Mouse (Mus musculus): Measurements from ENCODE around the gene Ncoa3.
A peak's percentile ranks its signal among the peaks of the same experiment; 100 is the strongest.

Ncoa3 gene

GRCm38 (mm10) chr2:166002429-166002828 is 10.0 kb downstream of the Ncoa3 start:
- DNase-seq (ENCODE audit: low spot score) = no peak

DNA sequence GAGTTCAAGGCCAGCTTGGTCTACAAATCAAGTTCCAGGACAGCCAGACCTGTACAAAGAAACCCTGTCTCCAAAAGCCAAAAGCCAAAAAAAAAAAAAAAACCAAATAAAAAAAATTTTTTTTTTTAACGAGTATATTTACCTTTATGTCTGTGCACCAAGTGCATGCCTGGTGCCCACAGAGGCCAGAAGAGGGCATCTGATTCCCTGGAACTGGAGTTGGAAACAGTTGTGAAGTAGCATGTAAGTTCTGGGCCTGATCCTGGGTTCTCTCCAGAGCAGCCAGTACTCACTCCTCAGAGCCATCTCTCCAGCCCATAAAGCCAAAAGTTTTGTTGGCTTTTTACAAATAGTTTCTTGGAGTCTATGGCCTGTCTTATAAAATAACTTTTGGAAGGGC is 10.6 kb downstream of the Ncoa3 start:
- no peak for DNase-seq (ENCODE audit: low spot score)

DNA sequence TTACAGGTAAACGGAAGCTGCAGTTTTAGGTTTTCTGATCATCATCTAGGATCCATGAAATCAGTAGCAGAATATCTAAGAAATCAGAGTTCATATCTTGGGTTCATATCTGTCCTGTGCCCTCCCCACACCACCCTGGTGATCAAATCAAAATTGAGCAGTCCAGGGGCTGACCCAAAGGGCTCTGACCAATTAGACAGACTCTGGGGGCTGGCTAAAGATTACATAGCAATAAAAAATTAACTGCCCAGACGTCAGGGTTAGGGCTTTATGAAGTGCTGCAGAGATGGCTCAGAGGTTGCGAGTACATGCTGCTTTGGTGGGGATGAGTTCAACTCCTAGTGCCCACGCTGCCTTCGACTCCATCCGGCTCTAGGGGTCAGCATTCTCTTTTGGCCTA is 14.6 kb downstream of the Ncoa3 start:
- no peak for DNase-seq (ENCODE audit: low spot score)

DNA sequence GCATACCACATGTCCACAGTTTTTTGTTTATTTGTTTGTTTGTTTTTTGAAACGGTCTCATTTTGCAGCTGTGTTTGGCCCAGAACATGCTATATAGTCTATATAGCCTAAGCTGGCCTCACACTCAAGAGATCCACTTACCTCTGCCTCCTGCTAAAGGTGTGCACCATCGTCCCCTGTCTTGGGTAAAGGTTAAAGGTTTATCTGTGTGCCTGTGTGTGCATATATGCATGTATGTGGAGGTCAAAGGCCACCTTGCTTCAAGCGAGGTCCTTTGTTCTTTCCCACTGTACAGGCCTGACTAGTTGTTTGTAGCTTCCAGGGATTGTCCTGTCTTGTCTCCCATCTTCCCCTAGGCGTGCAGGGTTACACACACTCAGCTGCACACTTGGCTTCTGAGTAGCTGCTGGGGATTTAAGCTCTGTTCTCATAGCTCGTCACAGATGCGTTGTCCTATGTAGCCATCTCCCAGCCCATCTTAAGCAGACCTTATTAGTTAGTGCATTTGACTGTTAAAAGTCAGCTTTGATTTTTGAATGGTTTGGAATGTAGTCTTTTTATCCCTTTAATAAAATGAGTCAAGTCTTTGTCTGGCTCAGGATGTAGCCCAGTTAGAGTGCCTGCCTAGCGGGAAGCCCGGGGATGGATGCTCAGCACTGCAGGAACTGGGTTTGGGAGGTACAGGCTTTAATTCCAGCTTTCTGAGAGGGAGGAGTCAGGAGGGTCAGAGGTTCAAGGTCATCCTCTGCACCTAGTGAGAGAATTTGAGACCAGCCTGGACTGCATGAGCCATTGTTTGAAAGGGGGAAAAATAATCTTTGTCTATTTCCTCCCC is 16.3 kb downstream of the Ncoa3 start:
- no peak for DNase-seq (ENCODE audit: low spot score)

- DNase-seq (ENCODE audit: low spot score) = no peak
Observed at GRCm38 (mm10) chr2:166009393-166009947, 17.0 kb downstream of the Ncoa3 start.

GRCm38 (mm10) chr2:166010321-166010720 is 17.9 kb downstream of the Ncoa3 start:
- DNase-seq (ENCODE audit: low spot score) = no peak

DNA sequence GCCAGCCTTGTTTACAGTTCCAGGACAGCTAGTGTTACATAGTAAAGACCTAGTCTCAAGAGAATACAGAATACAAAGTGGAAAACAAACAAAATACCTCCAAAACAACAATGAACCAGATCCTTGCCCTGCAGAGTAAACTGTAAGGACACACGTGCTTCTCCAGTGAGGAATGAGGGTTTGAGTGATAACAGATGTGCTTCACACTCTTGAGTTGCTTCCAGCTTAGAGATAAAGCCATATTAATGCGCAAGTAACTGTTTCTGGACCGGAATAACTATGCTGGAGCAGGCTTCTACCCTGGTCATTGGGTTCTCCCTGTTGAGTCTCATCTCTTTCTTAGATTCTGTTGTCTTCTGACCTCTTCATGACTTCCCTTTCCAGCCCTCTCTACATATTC is 19.0 kb downstream of the Ncoa3 start:
- DNase-seq (ENCODE audit: low spot score) = no peak

DNA sequence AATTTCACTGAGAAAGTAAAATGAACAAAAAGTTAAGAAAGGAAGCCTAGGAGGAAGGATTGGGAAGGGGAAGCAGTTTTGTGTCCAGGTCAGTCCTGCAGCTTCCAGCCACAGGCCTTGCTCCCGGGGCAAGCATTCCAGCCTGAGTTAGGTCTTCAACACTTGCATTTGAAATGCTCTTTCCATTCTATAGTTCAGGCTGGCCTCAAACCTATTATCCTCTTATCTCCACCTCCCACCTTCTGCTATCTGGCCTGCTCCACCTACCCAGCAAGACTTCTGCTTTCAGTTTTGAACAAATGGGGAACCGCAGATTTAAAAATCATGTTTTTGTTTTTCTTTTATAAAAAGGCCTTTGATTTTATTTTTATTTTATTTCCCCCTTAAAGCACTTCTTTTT is 19.7 kb downstream of the Ncoa3 start:
- DNase-seq (ENCODE audit: low spot score) = peak; percentile 39

GRCm38 (mm10) chr2:166018769-166019168 is 26.3 kb downstream of the Ncoa3 start:
- no peak for DNase-seq (ENCODE audit: low spot score)

- no peak for DNase-seq (ENCODE audit: low spot score)
Observed at GRCm38 (mm10) chr2:166020026-166020425, 27.6 kb downstream of the Ncoa3 start.

GRCm38 (mm10) chr2:166021073-166021610 is 28.7 kb downstream of the Ncoa3 start:
- no peak for DNase-seq (ENCODE audit: low spot score)

GRCm38 (mm10) chr2:166021642-166022041 is 29.2 kb downstream of the Ncoa3 start:
- DNase-seq (ENCODE audit: low spot score) = no peak

- no peak for DNase-seq (ENCODE audit: low spot score)
Observed at GRCm38 (mm10) chr2:166022327-166022726, 29.9 kb downstream of the Ncoa3 start.

DNA sequence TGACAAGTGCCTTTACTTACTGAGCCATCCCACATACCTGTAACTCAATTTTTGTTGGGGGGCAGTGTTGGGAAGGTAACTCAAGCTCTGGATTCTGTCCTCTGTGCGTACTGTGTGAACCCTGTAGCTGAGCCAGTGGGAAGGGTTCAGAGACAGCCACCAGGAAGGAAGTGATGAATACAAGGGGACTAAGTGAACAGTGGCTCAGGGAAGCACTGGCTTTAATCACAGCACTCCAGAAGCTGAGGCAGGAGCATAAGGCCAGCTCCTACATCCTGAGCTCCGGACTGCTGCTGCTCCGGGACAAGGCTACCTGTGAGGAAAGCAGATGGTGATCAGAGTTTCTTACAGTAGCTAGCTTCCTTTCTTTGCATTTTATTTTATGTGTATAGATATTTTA is 31.6 kb downstream of the Ncoa3 start:
- no peak for DNase-seq (ENCODE audit: low spot score)

GRCm38 (mm10) chr2:166024621-166025020 is 32.2 kb downstream of the Ncoa3 start:
- DNase-seq (ENCODE audit: low spot score) = no peak

- DNase-seq (ENCODE audit: low spot score) = no peak
Observed at GRCm38 (mm10) chr2:166025943-166026342, 33.5 kb downstream of the Ncoa3 start.

GRCm38 (mm10) chr2:166027834-166028233 is 35.4 kb downstream of the Ncoa3 start:
- no peak for DNase-seq (ENCODE audit: low spot score)

DNA sequence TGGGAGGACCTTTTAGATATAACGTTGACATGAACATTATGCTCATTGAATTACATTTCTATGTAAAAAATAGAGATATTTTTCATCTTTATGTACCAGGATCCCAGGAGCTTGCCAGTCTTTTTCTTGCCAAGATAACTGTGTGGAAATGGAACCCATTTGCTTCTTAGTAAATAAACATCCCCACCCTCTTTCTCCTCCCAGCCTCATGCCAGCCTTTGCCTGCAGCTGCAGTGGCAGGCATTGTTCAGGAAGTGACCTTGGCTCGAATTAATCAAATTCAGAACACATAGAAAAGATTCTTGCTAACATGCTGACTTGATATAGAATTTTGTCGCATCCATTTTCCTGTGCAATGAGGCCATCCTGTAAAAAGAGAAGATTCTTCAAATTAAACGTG is 36.8 kb downstream of the Ncoa3 start:
- no peak for DNase-seq (ENCODE audit: low spot score)

- DNase-seq (ENCODE audit: low spot score) = no peak
Observed at GRCm38 (mm10) chr2:166030256-166030995, 38.0 kb downstream of the Ncoa3 start.

DNA sequence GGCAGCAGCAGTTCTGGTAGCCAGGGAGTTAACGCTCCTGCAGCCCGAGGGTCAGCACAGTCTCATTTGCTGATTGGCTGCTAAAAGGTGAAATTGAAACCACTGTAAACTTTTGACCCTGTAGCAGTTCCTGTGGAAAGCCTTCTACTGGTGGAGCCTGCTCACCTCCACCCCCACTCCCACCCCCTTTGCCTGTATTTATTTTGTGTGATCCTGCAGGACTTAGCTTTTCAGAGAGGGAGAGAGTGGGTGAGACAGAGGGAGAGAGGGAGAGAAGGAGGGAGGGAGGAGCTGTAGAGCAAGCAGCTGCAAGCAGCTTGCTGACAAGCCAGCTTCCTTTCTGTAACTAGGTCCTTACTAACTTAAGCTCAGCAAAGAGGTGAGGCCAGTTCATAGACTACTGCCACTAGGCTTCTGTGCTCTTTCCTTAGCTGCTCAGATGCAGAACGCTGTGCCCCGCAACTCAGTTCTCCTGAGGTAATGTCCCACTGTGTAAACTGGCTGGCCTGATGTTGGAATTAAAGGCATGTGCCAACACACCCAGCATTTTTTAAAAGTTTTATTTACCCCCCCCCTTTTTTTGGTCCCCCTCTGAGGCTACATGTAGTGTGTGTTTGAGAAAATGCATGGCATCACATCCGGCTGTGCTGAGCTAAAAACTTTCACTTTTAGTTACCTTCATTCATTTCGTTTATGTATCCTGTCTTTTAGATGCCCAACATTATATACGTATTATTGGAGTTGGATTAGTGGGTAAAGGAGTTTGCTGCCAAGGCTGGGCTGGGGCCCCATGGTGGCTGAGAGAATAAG is 38.9 kb downstream of the Ncoa3 start:
- DNase-seq (ENCODE audit: low spot score) = no peak

DNA sequence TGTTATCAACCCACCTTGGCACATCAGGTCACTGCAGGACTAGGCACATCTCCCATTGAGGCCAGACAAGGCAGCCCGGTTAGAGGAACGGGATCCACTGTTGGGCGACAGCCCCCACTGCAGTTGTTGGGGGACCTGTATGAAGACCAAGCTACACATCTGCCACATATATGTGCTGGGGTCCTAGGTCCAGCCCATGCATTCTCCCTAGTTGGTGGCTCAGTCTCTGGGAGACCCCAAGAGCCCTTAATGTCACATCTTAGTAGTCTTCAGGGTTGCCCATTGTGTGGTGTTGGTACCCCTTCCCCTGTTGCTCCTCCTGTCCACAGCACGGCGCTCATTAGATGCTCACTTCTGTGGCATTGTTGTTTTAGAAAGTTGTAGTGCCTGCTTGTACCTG is 40.2 kb downstream of the Ncoa3 start:
- DNase-seq (ENCODE audit: low spot score) = no peak

GRCm38 (mm10) chr2:166034967-166035490 is 42.6 kb downstream of the Ncoa3 start:
- no peak for DNase-seq (ENCODE audit: low spot score)

Measured in c-Kit-positive CD71-positive TER-119-positive erythroid progenitor cells, embryonic 14.5 days (primary cell).